Mouse (Mus musculus) testis, adult 2 months (tissue): ENCODE measurements around the gene Vmn1r121. TPM values are rescaled to one million over a fixed set of nuclear protein-coding genes. Genes with fewer than 3 reads are reported as not detected.
"Not testable (repeated sequence)": the region's sequence is repeated elsewhere in the genome, so short reads cannot be mapped to it uniquely, and the experiment has no call there.

Source experiments
- H3K27ac ChIP-seq: fragments of 200-500 bp; 2 replicates; pipeline ENCODE4 v1.5.1; 2012; ENCODE audit warnings: low read depth, low read length; ENCODE audit not compliant: control insufficient read depth, insufficient read depth
- H3K27me3 ChIP-seq: fragments of 200-500 bp; 2 replicates; pipeline ENCODE4 v1.6.1; 2012; ENCODE audit warnings: mild to moderate bottlenecking, low read length, moderate library complexity; ENCODE audit not compliant: control insufficient read depth, insufficient read depth
- H3K36me3 ChIP-seq: fragments of 200-500 bp; 2 replicates; pipeline ENCODE4 v1.6.1; 2012; ENCODE audit warnings: mild to moderate bottlenecking, low read length; ENCODE audit not compliant: control insufficient read depth, insufficient read depth
- H3K4me1 ChIP-seq: fragments of 200-500 bp; 2 replicates; pipeline ENCODE4 v1.6.1; 2012; ENCODE audit warnings: low read length; ENCODE audit not compliant: control insufficient read depth, insufficient read depth
- H3K4me3 ChIP-seq: fragments of 200-500 bp; 2 replicates; pipeline ENCODE4 v1.5.1; 2012; ENCODE audit warnings: low read depth, mild to moderate bottlenecking, low read length, moderate library complexity, mixed read lengths; ENCODE audit not compliant: control insufficient read depth
- polyA plus RNA-seq: library from polyadenylated mRNA; depleted of rRNA; stranded (reverse); fragments of >200 nt; gene quantifications from 2 replicates; pipeline ENCODE4 v1.2.3, GENCODE M21; 2012; rRNA removed

Vmn1r121 gene
- polyA plus RNA-seq: not detected in 2 replicates

DNA sequence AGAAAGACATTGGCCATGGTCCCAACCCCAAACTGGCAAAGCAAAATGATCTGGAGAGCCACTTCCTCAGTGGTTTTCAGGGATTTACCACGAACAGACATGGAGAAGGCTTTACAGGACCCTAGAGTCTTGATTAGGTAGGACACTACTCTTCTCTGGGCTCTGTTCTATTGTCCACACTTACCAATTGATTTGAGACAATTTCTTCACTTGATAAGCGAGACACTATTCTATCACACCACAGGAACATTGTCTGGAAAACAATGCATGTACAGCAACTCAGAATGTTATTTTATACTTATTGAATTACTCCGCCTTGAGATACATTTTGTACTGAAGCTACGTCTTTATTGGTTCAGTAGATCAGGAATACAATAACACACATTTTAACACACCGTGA lies at the start of gene Vmn1r121:
Vmn1r121 (minus strand) TSS at position 101 of the 400 bp plus-strand sequence.
- not testable (repeated sequence) for H3K27me3 ChIP-seq, H3K4me1 ChIP-seq, H3K27ac ChIP-seq, H3K4me3 ChIP-seq, H3K36me3 ChIP-seq

DNA sequence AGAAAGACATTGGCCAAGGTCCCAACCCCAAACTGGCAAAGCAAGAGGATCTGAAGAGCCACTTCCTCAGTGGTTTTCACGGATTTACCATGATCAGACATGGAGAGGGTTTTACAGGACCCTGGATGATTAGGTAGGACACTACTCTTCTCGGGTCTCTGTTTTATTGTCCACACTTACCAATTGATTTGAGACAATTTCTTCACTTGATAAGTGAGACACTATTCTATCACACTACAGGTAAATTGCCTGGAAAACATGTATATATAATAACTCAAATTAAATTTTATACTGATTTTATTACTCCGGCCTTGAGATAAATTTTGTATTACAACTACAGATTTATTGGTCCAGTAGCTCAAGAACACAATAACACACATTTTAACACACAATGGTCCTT lies 35.7 kb upstream of the Vmn1r121 start, which contains the start of gene Vmn1r122:
Vmn1r122 (minus strand) TSS at position 101 of the 400 bp plus-strand sequence.
- H3K27me3 ChIP-seq, H3K36me3 ChIP-seq, H3K4me3 ChIP-seq, H3K27ac ChIP-seq, H3K4me1 ChIP-seq: not testable (repeated sequence)

DNA sequence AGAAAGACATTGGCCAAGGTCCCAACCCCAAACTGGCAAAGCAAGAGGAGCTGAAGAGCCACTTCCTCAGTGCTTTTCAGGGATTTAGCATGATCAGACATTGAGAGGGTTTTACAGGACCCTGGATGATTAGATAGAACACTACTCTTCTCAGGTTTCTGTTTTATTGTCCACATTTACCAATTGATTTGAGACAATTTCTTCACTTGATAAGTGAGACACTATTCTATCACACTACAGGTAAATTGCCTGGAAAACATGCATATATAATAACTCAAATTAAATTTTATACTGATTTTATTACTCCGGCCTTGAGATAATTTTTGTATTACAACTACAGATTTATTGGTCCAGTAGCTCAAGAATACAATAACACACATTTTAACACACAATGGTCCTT lies 44.6 kb downstream of the Vmn1r121 start, which contains the start of gene Vmn1r120:
Vmn1r120 (minus strand) TSS at position 101 of the 400 bp plus-strand sequence.
- H3K27me3 ChIP-seq, H3K4me1 ChIP-seq, H3K27ac ChIP-seq, H3K4me3 ChIP-seq, H3K36me3 ChIP-seq: not testable (repeated sequence)

Other genes starting within 250 kb of the Vmn1r121 start
- gene Vmn1r116, start 226.3 kb downstream of the Vmn1r121 start, polyA plus RNA-seq: not detected in 2 replicates
- not detected in 2 replicates for gene Vmn1r117, start 214.4 kb downstream of the Vmn1r121 start, polyA plus RNA-seq
- not detected in 2 replicates for gene Vmn1r118, start 186.2 kb downstream of the Vmn1r121 start, polyA plus RNA-seq
- gene Vmn1r119, start 86.1 kb downstream of the Vmn1r121 start, polyA plus RNA-seq: not detected in 2 replicates
- gene Vmn1r120, start 44.7 kb downstream of the Vmn1r121 start, polyA plus RNA-seq: not detected in 2 replicates
- not detected in 2 replicates for gene Vmn1r122, start 35.6 kb upstream of the Vmn1r121 start, polyA plus RNA-seq
- not detected in 2 replicates for gene Vmn1r123, start 63.7 kb upstream of the Vmn1r121 start, polyA plus RNA-seq
- gene Gm5157, start 91.9 kb upstream of the Vmn1r121 start, polyA plus RNA-seq: not detected in 2 replicates
- not detected in 2 replicates for gene Vmn1r124, start 162.1 kb upstream of the Vmn1r121 start, polyA plus RNA-seq
- gene Vmn1r125, start 173.7 kb upstream of the Vmn1r121 start, polyA plus RNA-seq: not detected in 2 replicates
- not detected in 2 replicates for gene Vmn1r126, start 203.0 kb upstream of the Vmn1r121 start, polyA plus RNA-seq
- gene Vmn1r127, start 221.3 kb upstream of the Vmn1r121 start, polyA plus RNA-seq: not detected in 2 replicates